Mouse (Mus musculus) intestine, postnatal 0 days (tissue): Measurements from ENCODE around the gene Iqcm. TPM values are rescaled to one million over a fixed set of nuclear protein-coding genes. Genes with fewer than 3 reads are reported as not detected.
A peak's percentile ranks its signal among the peaks of the same experiment; 100 is the strongest.

Source experiments
- ATAC-seq: fragments of 200-750 bp; cut with Nextera tagmentation; 2 replicates; pipeline ENCODE4 v1.8.0; 2017; ENCODE audit warnings: mild to moderate bottlenecking, moderate TSS enrichment, moderate library complexity
- H3K27ac ChIP-seq: fragments of 300-500 bp; sonication (generic); 2 replicates; pipeline ENCODE4 v1.5.1; 2014; ENCODE audit warnings: mild to moderate bottlenecking, low read depth, low read length, moderate library complexity
- H3K27me3 ChIP-seq: fragments of 300-500 bp; sonication (generic); replicated peaks from 2 replicates; pipeline ENCODE4 v1.6.1; 2014; ENCODE audit warnings: low read length, mixed read lengths; ENCODE audit not compliant: control insufficient read depth, insufficient read depth
- H3K36me3 ChIP-seq: fragments of 300-500 bp; sonication (generic); 2 replicates; pipeline ENCODE4 v1.6.1; 2014; ENCODE audit warnings: mild to moderate bottlenecking, moderate library complexity; ENCODE audit not compliant: control insufficient read depth, insufficient read depth
- H3K4me1 ChIP-seq: fragments of 300-500 bp; sonication (generic); replicated peaks from 2 replicates; pipeline ENCODE4 v1.6.1; 2014; ENCODE audit warnings: antibody characterized with exemption, low read length, mixed read lengths; ENCODE audit not compliant: control insufficient read depth, insufficient read depth
- H3K4me2 ChIP-seq: fragments of 300-500 bp; sonication (generic); replicated peaks from 2 replicates; pipeline ENCODE4 v1.6.1; 2014; ENCODE audit warnings: low read depth, mild to moderate bottlenecking, moderate library complexity
- H3K4me3 ChIP-seq: fragments of 300-500 bp; sonication (generic); 2 replicates; pipeline ENCODE4 v1.5.1; 2014; ENCODE audit warnings: low read depth, low read length
- H3K9ac ChIP-seq: fragments of 300-500 bp; sonication (generic); 2 replicates; pipeline ENCODE4 v1.6.1; 2014; ENCODE audit warnings: mild to moderate bottlenecking, low read depth, low read length
- H3K9me3 ChIP-seq: fragments of 300-500 bp; sonication (generic); 2 replicates; pipeline ENCODE4 v1.6.1; 2016; ENCODE audit warnings: mixed run types; ENCODE audit not compliant: control insufficient read depth
- CTCF ChIP-seq: sonication (generic); IDR thresholded peaks from 2 replicates; pipeline ENCODE4 v1.5.1; 2016; ENCODE audit warnings: low read depth, mild to moderate bottlenecking, control low read depth, antibody characterized with exemption, moderate library complexity
- WGBS: fragments of 180-500 bp; shearing (Covaris S2); extraction: QIAGEN DNeasy Blood & Tissue Kit; methylation state at CpG from one replicate; pipeline ENCODE4 v1.1.7; 2014; 5-methylcytosine and 5-hydroxymethylcytosine counted together
- polyA plus RNA-seq: library from polyadenylated mRNA; unstranded; fragments of >200 nt; fragmentation: Nextera tagmentation; extraction: Ambion mirVana; gene quantifications from 2 replicates; pipeline ENCODE4 v1.2.1, GENCODE M21; 2015

Iqcm gene
- polyA plus RNA-seq, 1 experiment from 2014 or later: not detected

DNA sequence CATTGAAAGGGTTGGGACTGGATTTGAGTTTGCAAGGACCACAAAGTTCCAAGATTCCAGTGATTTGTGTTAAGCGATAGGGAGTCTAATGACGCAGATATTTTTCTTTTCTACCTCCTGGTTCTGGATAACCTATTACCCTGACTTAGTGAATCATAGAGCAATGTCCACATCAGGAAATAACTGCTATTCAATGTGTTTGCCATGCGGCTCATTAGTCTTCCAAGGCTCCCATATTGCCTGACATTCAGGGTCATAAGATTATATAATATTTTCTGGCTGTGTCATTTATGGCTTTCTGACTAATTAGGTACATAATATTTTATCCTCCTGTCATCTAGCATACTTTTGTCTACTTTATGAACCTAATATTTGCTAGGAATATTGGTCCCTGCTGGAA lies 100.8 kb downstream of the Iqcm start:
- WGBS: 58% methylated on average over 3 of the region's 3 CpGs
- peak; percentile 67; the same call in 1 of the 2 replicates for ATAC-seq

DNA sequence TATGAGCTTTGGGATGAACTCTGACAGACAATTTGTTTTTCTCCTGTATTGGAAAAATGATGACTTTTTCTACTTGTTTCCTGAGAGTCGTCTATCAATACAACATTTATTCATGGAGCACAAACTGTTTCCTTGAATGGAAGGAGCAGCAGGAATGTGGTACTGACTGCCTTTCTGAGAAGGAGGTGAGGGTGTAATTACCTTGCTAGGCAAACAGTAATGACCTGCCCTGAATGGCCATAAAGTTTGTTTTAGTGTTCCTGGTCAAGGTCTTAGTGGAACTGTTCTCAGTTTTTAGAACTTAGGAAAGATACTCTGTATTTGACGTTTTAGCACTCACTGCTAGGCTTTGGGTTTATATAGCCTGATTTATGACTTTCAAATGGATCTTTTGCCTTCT lies 147.8 kb downstream of the Iqcm start:
- no peak overlapping the region for H3K9ac ChIP-seq
- no peak overlapping the region for H3K4me2 ChIP-seq
- 24% methylated on average over 2 of the region's 2 CpGs for WGBS
- no peak overlapping the region for H3K27ac ChIP-seq
- ATAC-seq: no peak
- no peaks in the 10 kb centered on the region for H3K9me3 ChIP-seq
- no peak for TF ChIP-seq CTCF
- H3K4me1 ChIP-seq: no peaks in the 10 kb centered on the region
- no peak overlapping the region for H3K4me3 ChIP-seq
- no peaks in the 10 kb centered on the region for H3K36me3 ChIP-seq
- H3K27me3 ChIP-seq: no peaks in the 10 kb centered on the region

More for the DNA sequence above, 100.8 kb downstream of the Iqcm start:
- no peak overlapping the region for H3K4me3 ChIP-seq
- no peaks in the 10 kb centered on the region for H3K4me1 ChIP-seq
- no peak for TF ChIP-seq CTCF
- no peak overlapping the region for H3K9ac ChIP-seq
- H3K4me2 ChIP-seq: no peak overlapping the region
- H3K27ac ChIP-seq: no peak overlapping the region
- H3K27me3 ChIP-seq: no peaks in the 10 kb centered on the region
- H3K36me3 ChIP-seq: no peaks in the 10 kb centered on the region
- H3K9me3 ChIP-seq: no peaks in the 10 kb centered on the region

DNA sequence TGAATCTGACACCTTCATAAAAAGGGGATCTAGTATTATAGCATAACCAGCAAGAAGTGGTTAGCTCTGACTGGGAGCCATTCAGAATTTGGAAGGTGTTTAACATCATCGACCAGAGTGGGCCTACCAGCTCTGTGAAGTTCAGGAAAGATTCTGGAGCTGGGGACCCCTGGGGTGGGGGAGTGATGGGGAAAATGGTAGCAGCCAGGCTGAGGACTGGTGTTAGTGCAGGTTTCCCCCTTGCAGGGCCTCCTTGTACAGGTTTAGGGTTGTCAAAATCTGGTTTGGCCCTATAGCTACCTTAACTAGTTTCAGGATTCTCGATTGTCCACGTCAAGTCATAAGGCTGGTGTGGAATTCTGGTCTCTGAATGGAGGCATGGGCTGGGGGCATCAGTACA lies 194.5 kb downstream of the Iqcm start:
- H3K27me3 ChIP-seq: no peaks in the 10 kb centered on the region
- no peaks in the 10 kb centered on the region for H3K36me3 ChIP-seq
- no peak overlapping the region for H3K9ac ChIP-seq
- no peak overlapping the region for H3K4me3 ChIP-seq
- no peak overlapping the region for H3K4me2 ChIP-seq
- H3K27ac ChIP-seq: no peak overlapping the region
- 92% methylated on average over 3 of the region's 3 CpGs for WGBS
- no peak for ATAC-seq
- TF ChIP-seq CTCF: no peak
- H3K9me3 ChIP-seq: no peaks in the 10 kb centered on the region
- H3K4me1 ChIP-seq: no peaks in the 10 kb centered on the region

DNA sequence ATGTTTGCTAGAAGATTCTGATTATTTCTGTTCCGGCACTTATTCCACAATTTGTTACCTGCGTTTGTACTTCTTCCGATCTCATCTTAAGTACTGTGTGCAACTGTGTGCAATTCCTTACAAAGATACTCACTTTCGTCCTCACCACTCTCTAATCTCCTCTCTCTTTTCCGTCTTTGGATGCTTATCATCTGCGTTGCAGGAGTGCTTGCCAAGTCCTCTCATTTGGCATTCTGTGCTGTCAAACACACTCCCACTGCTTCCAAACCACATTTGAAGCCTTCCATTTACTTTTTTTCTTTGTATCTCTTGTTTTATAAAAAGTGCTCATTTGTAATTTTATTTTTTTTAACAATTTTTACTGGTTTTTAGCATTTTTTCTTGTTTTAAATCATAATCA lies 210.8 kb downstream of the Iqcm start:
- no peak for TF ChIP-seq CTCF
- H3K4me2 ChIP-seq: no peak overlapping the region
- H3K9me3 ChIP-seq: no peaks in the 10 kb centered on the region
- no peaks in the 10 kb centered on the region for H3K36me3 ChIP-seq
- no peak for ATAC-seq
- WGBS: 79% methylated on average over 6 of the region's 6 CpGs
- no peak overlapping the region for H3K27ac ChIP-seq
- H3K4me3 ChIP-seq: no peak overlapping the region
- H3K9ac ChIP-seq: no peak overlapping the region
- H3K4me1 ChIP-seq: no peaks in the 10 kb centered on the region
- H3K27me3 ChIP-seq: no peaks in the 10 kb centered on the region

DNA sequence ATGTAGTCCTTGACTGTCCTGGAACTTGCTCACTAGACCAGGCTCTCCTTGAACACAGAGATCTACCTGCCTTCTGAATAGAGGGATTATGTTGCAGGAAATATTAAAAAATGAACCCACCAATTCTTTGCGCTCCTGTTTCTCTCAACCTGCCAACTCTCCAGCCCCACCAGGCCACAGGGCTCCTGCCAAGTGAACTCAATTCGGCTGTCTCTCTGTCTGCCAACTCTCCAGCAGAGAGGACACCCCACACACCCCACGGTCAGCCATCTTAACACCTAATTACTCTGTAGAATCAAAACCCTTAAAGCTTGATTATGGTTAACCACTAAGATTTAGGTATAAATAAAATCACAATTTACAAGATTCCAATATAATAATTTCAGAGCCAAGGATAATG lies 298.1 kb downstream of the Iqcm start:
- H3K27me3 ChIP-seq: no peaks in the 10 kb centered on the region

DNA sequence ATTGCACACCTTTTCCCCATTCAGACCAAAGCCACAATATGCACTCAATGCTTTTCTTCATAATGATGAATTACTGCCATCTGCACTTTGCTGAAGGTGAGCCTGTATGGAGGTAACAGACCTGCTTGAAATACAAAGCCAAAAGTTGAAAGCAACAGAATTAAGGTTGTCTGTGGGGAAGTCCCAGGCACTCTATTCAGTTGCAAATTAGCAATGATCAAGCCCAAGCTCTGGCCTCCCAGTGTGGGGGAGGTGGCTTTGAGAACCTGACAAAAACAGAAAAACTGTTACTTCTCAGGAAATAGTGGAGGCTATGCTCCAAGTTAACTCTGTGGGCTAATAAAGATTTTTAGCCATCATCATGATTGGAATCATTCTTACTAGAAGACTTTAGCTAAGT lies 307.1 kb downstream of the Iqcm start:
- Histone ChIP-seq H3K27ac (no peak overlapping the region), H3K4me3 (no peak overlapping the region), H3K4me2 (no peak overlapping the region), H3K9ac (no peak overlapping the region), H3K36me3 (no peaks in the 10 kb centered on the region), H3K9me3 (no peaks in the 10 kb centered on the region), H3K27me3 (no peaks in the 10 kb centered on the region), H3K4me1 (no peaks in the 10 kb centered on the region)
- no peak for ATAC-seq
- TF ChIP-seq CTCF: no peak

More for the DNA sequence above, 298.1 kb downstream of the Iqcm start:
- Histone ChIP-seq H3K4me3 (no peak overlapping the region), H3K4me1 (no peaks in the 10 kb centered on the region), H3K27ac (no peak overlapping the region), H3K36me3 (no peaks in the 10 kb centered on the region), H3K4me2 (no peak overlapping the region), H3K9me3 (no peaks in the 10 kb centered on the region), H3K9ac (no peak overlapping the region)
- no peak for ATAC-seq
- 81% methylated on average over 3 of the region's 3 CpGs for WGBS
- no peak for TF ChIP-seq CTCF

DNA sequence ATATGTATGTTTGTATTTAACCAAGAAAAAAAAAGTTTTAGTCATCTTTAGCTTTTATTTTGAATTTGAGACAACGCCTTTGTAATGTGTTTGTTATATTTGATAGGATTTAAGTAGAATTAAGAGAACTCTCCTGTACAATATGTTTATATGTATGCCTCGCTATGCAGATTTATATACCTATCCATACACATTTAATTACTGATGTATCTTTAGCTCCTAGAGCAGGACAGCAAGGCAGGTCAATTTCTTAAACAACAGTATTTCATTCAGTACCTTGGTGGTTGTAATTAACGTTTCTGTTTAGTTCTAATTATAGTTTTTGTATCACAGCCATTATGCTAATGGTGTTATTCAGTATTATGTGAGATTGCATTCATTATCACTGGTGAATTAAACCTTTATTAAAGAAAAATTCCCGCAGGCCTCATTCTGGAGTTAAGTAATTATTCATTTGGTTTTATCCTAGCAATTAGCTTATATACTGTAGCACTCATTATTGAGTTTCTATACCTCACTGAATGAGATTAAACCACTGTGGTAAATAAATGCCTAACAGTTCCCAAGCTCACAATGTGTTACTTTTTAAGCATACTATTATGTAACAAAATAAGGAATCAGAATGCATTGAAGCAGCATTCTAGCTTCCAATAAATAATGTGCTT lies 380.1 kb downstream of the Iqcm start:
- Histone ChIP-seq H3K4me2 (no peak overlapping the region), H3K27ac (no peak overlapping the region), H3K27me3 (no peaks in the 10 kb centered on the region), H3K4me3 (no peak overlapping the region), H3K9me3 (no peaks in the 10 kb centered on the region), H3K36me3 (no peaks in the 10 kb centered on the region), H3K4me1 (no peaks in the 10 kb centered on the region), H3K9ac (no peak overlapping the region)
- WGBS: 78% methylated on average over 4 of the region's 4 CpGs
- TF ChIP-seq CTCF: no peak
- ATAC-seq: no peak
